Mouse (Mus musculus) C2C12 (cell line): ENCODE results near the gene Adgrg1.

Experiments
- CEBPB ChIP-seq: IDR thresholded peaks from one replicate; pipeline ENCODE4 v1.6.1; 2011; ENCODE audit warnings: low read depth, mild to moderate bottlenecking, control low read depth, moderate library complexity
- CTCF ChIP-seq: IDR thresholded peaks from one replicate; pipeline ENCODE4 v1.5.1; 2011; ENCODE audit not compliant: control insufficient read depth, insufficient read depth, insufficient read length
- FOSL1 ChIP-seq: IDR thresholded peaks from one replicate; pipeline ENCODE4 v1.8.0; 2011; ENCODE audit warnings: mild to moderate bottlenecking, low read length; ENCODE audit not compliant: poor library complexity, insufficient read depth, severe bottlenecking
- MAX ChIP-seq: IDR thresholded peaks from one replicate; pipeline ENCODE4 v1.6.1; 2011; ENCODE audit warnings: mild to moderate bottlenecking, control low read depth
- MYOD1 ChIP-seq: IDR thresholded peaks from one replicate; pipeline ENCODE4 v1.6.1; 2011; ENCODE audit warnings: low read depth; ENCODE audit not compliant: control insufficient read depth, insufficient read length
- MYOG ChIP-seq: IDR thresholded peaks from one replicate; pipeline ENCODE4 v1.6.1; 2011; ENCODE audit not compliant: control insufficient read depth, insufficient read length; ENCODE audit errors: extremely low read depth
- USF1 ChIP-seq: IDR thresholded peaks from one replicate; pipeline ENCODE4 v1.6.1; 2011; ENCODE audit warnings: low read depth, mild to moderate bottlenecking, control low read depth, moderate library complexity

GRCm38 (mm10) chr8:94950458-94950857, 24.1 kb upstream of the Adgrg1 start:
- TF ChIP-seq CTCF (no peak), CEBPB (no peak), MAX (no peak), MYOG (no peak), MYOD1 (no peak), USF1 (no peak), FOSL1 (no peak)
